Mouse (Mus musculus) embryonic fibroblast, embryonic 13.5 days (primary cell): ENCODE measurements around the gene Gas2l2.

ENCODE experiments used
- CTCF ChIP-seq: IDR thresholded peaks from 2 replicates; pipeline ENCODE4 v1.5.1; 2011; ENCODE audit warnings: mild to moderate bottlenecking, control low read depth, low read length, moderate library complexity, borderline replicate concordance; ENCODE audit not compliant: insufficient read depth
- POLR2A ChIP-seq: IDR thresholded peaks from 2 replicates; pipeline ENCODE4 v1.6.1; 2011; ENCODE audit warnings: low read depth, mild to moderate bottlenecking, control low read depth, low read length, moderate library complexity

- TF ChIP-seq CTCF (no peak), POLR2A (no peak)
These were observed 26.4 kb upstream of the Gas2l2 start for GRCm38 (mm10) chr11:83455608-83456007.
